Mouse (Mus musculus) liver, embryonic 15.5 days (tissue): ENCODE results near the gene Slc39a11. TPM values are rescaled to one million over a fixed set of nuclear protein-coding genes. Genes with fewer than 3 reads are reported as not detected.

Source experiments
- ATAC-seq: fragments of 200-750 bp; cut with Nextera tagmentation; 2 replicates; pipeline ENCODE4 v1.8.0; 2017; ENCODE audit warnings: moderate number of reproducible peaks, mild to moderate bottlenecking, moderate library complexity; ENCODE audit not compliant: insufficient read depth
- H3K27ac ChIP-seq: fragments of 300-500 bp; sonication (generic); replicated peaks from 2 replicates; pipeline ENCODE4 v1.5.1; 2015; ENCODE audit warnings: mild to moderate bottlenecking, inconsistent platforms
- H3K27me3 ChIP-seq: fragments of 300-500 bp; sonication (generic); 2 replicates; pipeline ENCODE4 v1.6.1; 2015; ENCODE audit warnings: mild to moderate bottlenecking, inconsistent platforms
- H3K36me3 ChIP-seq: fragments of 300-500 bp; sonication (generic); replicated peaks from 2 replicates; pipeline ENCODE4 v1.6.1; 2015; ENCODE audit warnings: moderate library complexity, mild to moderate bottlenecking, inconsistent platforms
- H3K4me1 ChIP-seq: fragments of 300-500 bp; sonication (generic); replicated peaks from 2 replicates; pipeline ENCODE4 v1.6.1; 2015; ENCODE audit warnings: inconsistent platforms
- H3K4me2 ChIP-seq: fragments of 300-500 bp; sonication (generic); 2 replicates; pipeline ENCODE4 v1.6.1; 2015; ENCODE audit warnings: moderate library complexity, mild to moderate bottlenecking, inconsistent platforms
- H3K4me3 ChIP-seq: fragments of 300-500 bp; sonication (generic); replicated peaks from 2 replicates; pipeline ENCODE4 v1.5.1; 2015; ENCODE audit warnings: mild to moderate bottlenecking, inconsistent platforms
- H3K9ac ChIP-seq: fragments of 300-500 bp; sonication (generic); 2 replicates; pipeline ENCODE4 v1.6.1; 2015; ENCODE audit warnings: moderate library complexity, mild to moderate bottlenecking, inconsistent platforms
- H3K9me3 ChIP-seq: fragments of 300-500 bp; sonication (generic); replicated peaks from 2 replicates; pipeline ENCODE4 v1.6.1; 2016; ENCODE audit warnings: inconsistent platforms
- WGBS: fragments of 180-500 bp; shearing (Covaris S2); methylation state at CpG from one replicate; pipeline ENCODE4 v1.1.7; 2015; ENCODE audit warnings: mixed read lengths; ENCODE audit not compliant: insufficient replicate concordance; 5-methylcytosine and 5-hydroxymethylcytosine counted together
- polyA plus RNA-seq: library from polyadenylated mRNA; unstranded; fragments of >200 nt; fragmentation: Nextera tagmentation; extraction: Ambion mirVana; gene quantifications from 2 replicates; pipeline ENCODE4 v1.2.1, GENCODE M21; 2015

The Slc39a11 gene
- polyA plus RNA-seq, 1 experiment from 2014 or later, result 12.4 TPM

DNA sequence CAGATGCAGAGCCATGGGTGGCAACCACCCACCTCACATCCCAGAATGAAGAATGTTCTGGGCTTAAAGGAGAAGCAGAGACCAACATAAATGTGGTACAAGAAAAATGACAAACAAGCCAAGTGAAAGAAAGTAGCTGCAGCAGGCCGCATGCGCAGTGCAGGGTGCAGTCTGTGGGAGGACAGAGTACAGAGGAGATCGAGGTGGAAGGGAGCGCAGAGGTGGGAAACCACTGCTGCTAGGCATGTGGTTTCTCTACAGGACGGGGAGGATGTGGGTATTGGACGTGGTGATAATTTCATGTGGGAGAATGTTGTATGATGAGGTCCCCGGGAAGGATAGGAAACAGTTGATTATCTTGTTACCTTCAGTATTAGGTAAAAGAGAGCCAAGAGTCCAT, 287.3 kb downstream of the Slc39a11 start:
- Histone ChIP-seq H3K4me1 (no peaks in the 10 kb centered on the region), H3K9ac (no peak overlapping the region), H3K36me3 (peaks cover 3% of the 10 kb centered on the region; the same call in 1 of the 2 replicates), H3K27ac (no peak overlapping the region), H3K27me3 (no peaks in the 10 kb centered on the region), H3K4me2 (no peak overlapping the region), H3K9me3 (no peaks in the 10 kb centered on the region), H3K4me3 (no peak overlapping the region)
- no peak for ATAC-seq
- WGBS, result 63% methylated on average over 7 of the region's 7 CpGs

GRCm38 (mm10) chr11:113360049-113360835, 289.6 kb downstream of the Slc39a11 start:
- no peaks in the 10 kb centered on the region for H3K27me3 ChIP-seq
- ATAC-seq, result no peak
- H3K4me3 ChIP-seq, result no peak overlapping the region
- no peak overlapping the region for H3K9ac ChIP-seq
- H3K4me1 ChIP-seq, result no peaks in the 10 kb centered on the region
- no peak overlapping the region for H3K4me2 ChIP-seq
- H3K9me3 ChIP-seq, result no peaks in the 10 kb centered on the region
- WGBS, result 80% methylated on average over 10 of the region's 10 CpGs
- H3K36me3 ChIP-seq, result peaks cover 3% of the 10 kb centered on the region; the same call in 1 of the 2 replicates
- no peak overlapping the region for H3K27ac ChIP-seq

DNA sequence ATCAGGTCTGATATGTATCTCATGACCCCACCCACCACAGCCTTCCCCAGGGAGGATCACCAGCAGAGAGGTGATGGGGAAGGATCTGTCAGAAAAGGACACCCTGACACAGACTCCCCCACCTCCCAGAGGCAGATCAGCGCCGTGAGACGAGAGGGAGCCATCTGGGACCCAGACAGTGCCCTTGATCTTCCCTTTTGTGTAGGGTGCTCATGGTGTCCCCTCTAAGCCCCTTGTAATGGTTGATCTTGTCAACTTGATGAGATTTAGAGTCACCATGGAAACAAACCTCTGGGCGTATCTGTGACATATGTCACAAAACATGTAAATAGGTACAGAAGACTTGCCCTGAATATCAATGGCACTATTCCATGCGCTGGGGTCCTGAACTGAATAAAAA, 293.9 kb downstream of the Slc39a11 start:
- no peak overlapping the region for H3K4me3 ChIP-seq
- no peak overlapping the region for H3K27ac ChIP-seq
- 61% methylated on average over 5 of the region's 5 CpGs for WGBS
- H3K36me3 ChIP-seq, result peaks cover 3% of the 10 kb centered on the region; the same call in 1 of the 2 replicates
- no peaks in the 10 kb centered on the region for H3K9me3 ChIP-seq
- H3K9ac ChIP-seq, result no peak overlapping the region
- H3K27me3 ChIP-seq, result no peaks in the 10 kb centered on the region
- no peak overlapping the region for H3K4me2 ChIP-seq
- ATAC-seq, result no peak
- no peaks in the 10 kb centered on the region for H3K4me1 ChIP-seq

DNA sequence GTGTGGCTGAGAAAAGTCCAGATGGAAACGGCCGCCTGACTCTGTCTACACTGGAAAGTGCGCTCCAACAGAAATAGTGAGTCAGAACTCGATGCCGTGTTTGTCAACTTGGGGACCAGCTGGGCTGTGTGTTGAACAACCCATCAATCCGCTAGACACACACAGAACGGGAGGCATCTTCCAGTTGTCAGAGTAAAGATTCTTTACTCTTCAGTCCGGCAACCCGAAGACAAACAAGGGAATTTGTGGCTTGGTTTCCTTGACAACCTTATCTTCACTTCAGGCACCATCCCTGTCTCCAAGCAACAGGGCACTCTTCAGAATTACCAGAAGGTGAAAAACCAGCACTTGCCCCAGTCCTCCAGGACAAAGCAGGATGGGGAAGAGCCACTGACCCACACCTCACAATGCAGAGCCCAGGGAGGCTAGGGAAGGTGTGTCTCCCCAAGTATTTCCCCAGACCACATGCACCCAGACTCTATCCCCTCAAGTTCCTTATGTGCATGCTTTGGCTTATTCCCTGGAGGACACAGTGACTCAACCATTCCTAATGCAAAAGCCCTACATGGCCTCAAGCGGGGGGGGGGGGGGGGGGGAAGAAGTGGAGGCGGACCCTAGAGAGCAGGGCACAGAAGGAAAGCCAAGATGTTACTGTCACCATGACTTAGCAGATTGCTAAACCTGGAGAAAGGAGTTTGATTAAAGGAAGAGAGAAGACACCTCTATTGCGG, 297.6 kb downstream of the Slc39a11 start:
- Histone ChIP-seq H3K27ac (no peak overlapping the region), H3K27me3 (no peaks in the 10 kb centered on the region), H3K9me3 (peaks cover 6% of the 10 kb centered on the region; the same call in 1 of the 2 replicates), H3K4me3 (no peak overlapping the region), H3K4me1 (no peaks in the 10 kb centered on the region), H3K4me2 (no peak overlapping the region), H3K36me3 (peaks cover 11% of the 10 kb centered on the region; the same call in 1 of the 2 replicates), H3K9ac (no peak overlapping the region)
- WGBS, result 52% methylated on average over 12 of the region's 12 CpGs
- no peak for ATAC-seq

GRCm38 (mm10) chr11:113350583-113350982, 299.3 kb downstream of the Slc39a11 start:
- no peaks in the 10 kb centered on the region for H3K4me1 ChIP-seq
- no peak for ATAC-seq
- peaks cover 11% of the 10 kb centered on the region; the same call in 1 of the 2 replicates for H3K36me3 ChIP-seq
- peaks cover 6% of the 10 kb centered on the region; the same call in 1 of the 2 replicates for H3K9me3 ChIP-seq
- H3K4me2 ChIP-seq, result no peak overlapping the region
- WGBS, result 72% methylated on average over 4 of the region's 4 CpGs
- no peak overlapping the region for H3K9ac ChIP-seq
- H3K27me3 ChIP-seq, result no peaks in the 10 kb centered on the region
- no peak overlapping the region for H3K4me3 ChIP-seq
- H3K27ac ChIP-seq, result no peak overlapping the region

GRCm38 (mm10) chr11:113346895-113347514, 302.9 kb downstream of the Slc39a11 start:
- H3K4me1 ChIP-seq, result no peaks in the 10 kb centered on the region
- no peak overlapping the region for H3K9ac ChIP-seq
- no peak for ATAC-seq
- no peaks in the 10 kb centered on the region for H3K27me3 ChIP-seq
- H3K4me2 ChIP-seq, result no peak overlapping the region
- WGBS, result 67% methylated on average over 9 of the region's 9 CpGs
- H3K9me3 ChIP-seq, result peaks cover 6% of the 10 kb centered on the region; the same call in 1 of the 2 replicates
- no peak overlapping the region for H3K27ac ChIP-seq
- H3K4me3 ChIP-seq, result no peak overlapping the region
- H3K36me3 ChIP-seq, result peaks cover 11% of the 10 kb centered on the region; the same call in 1 of the 2 replicates

DNA sequence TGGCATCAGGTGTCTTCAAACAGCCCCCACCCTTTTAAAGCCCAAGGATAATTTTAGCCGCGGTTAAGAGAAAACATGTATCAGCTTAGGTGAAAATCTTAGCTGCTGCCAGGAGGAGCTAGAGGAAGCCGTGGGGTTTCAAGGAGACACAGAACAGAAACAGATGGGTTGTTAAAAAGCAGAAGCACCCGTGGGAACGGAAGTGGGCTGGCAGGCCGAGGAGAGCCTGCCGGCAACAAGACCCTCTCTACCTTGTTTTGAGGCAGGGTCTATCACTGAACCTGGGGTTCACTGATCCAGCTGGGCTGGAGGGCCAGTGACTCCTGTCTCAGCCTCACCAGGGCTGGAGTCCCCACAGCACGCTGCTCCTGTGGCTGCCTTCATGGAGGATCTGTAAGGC, 310.1 kb downstream of the Slc39a11 start:
- H3K9ac ChIP-seq, result no peak overlapping the region
- WGBS, result 38% methylated on average over 8 of the region's 8 CpGs
- H3K27me3 ChIP-seq, result no peaks in the 10 kb centered on the region
- no peaks in the 10 kb centered on the region for H3K4me1 ChIP-seq
- ATAC-seq, result no peak
- no peak overlapping the region for H3K27ac ChIP-seq
- no peaks in the 10 kb centered on the region for H3K36me3 ChIP-seq
- no peak overlapping the region; the same call in 1 of the 2 replicates for H3K4me2 ChIP-seq
- no peaks in the 10 kb centered on the region for H3K9me3 ChIP-seq
- H3K4me3 ChIP-seq, result no peak overlapping the region

DNA sequence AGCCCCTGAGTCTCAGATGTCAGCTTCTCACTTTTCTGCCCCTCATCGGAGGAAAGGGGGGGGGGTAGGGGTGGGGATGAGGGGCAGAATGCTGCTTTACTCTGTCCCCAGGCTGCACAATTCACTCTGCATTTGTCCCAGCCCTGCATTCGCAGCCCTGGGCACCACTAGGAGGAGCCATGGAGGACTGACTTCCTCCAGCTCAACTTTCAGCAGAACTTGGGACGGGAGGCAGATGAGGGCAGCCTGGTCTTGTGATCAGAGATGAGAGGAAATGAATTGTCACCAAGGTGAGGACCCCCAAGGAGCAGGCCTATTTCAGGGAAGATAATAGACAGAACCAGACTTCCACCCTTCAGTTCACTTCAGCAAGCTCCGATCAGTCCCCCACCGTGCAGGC, 311.3 kb downstream of the Slc39a11 start:
- Histone ChIP-seq H3K27ac (no peak overlapping the region), H3K9me3 (no peaks in the 10 kb centered on the region), H3K27me3 (no peaks in the 10 kb centered on the region), H3K4me3 (no peak overlapping the region), H3K9ac (no peak overlapping the region), H3K4me2 (no peak overlapping the region), H3K4me1 (no peaks in the 10 kb centered on the region), H3K36me3 (no peaks in the 10 kb centered on the region)
- 49% methylated on average over 5 of the region's 5 CpGs for WGBS
- ATAC-seq, result no peak

- Histone ChIP-seq H3K9ac (no peak overlapping the region), H3K27me3 (no peaks in the 10 kb centered on the region), H3K4me2 (no peak overlapping the region), H3K9me3 (no peaks in the 10 kb centered on the region), H3K4me3 (no peak overlapping the region), H3K4me1 (no peaks in the 10 kb centered on the region), H3K27ac (no peak overlapping the region), H3K36me3 (no peaks in the 10 kb centered on the region)
- 69% methylated on average over 5 of the region's 5 CpGs for WGBS
- no peak for ATAC-seq
Observed at GRCm38 (mm10) chr11:113335706-113336105, 314.2 kb downstream of the Slc39a11 start.

GRCm38 (mm10) chr11:113334444-113334881, 315.4 kb downstream of the Slc39a11 start:
- 10% methylated on average over 5 of the region's 5 CpGs for WGBS
- Histone ChIP-seq H3K36me3 (no peaks in the 10 kb centered on the region), H3K9ac (no peak overlapping the region), H3K4me3 (no peak overlapping the region), H3K4me1 (no peaks in the 10 kb centered on the region), H3K27me3 (no peaks in the 10 kb centered on the region), H3K27ac (no peak overlapping the region), H3K4me2 (no peak overlapping the region), H3K9me3 (no peaks in the 10 kb centered on the region)
- no peak for ATAC-seq

DNA sequence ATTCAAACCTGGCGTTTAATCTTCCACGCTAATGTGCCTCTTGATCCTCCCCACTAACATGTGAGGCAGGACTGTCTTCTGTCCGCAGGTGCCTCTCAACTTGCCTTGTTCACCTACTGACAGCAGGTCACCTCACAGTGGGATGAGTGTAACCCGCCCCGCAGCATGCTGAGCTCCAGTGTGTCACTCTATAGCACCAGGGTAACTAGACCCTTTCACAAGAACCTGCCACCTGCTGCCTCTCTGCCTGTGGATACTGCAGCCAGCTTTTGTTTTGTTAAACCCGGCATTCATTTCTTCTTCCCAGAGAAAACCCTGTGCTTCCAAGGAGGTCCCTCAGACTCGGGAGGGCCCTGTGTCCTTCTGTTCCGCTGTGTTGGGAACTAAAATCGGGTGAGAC, 316.3 kb downstream of the Slc39a11 start:
- H3K9ac ChIP-seq, result no peak overlapping the region
- no peak overlapping the region for H3K27ac ChIP-seq
- no peaks in the 10 kb centered on the region for H3K4me1 ChIP-seq
- H3K4me2 ChIP-seq, result no peak overlapping the region
- no peaks in the 10 kb centered on the region for H3K9me3 ChIP-seq
- H3K27me3 ChIP-seq, result no peaks in the 10 kb centered on the region
- no peak for ATAC-seq
- WGBS, result 65% methylated on average over 9 of the region's 9 CpGs
- no peaks in the 10 kb centered on the region for H3K36me3 ChIP-seq
- no peak overlapping the region for H3K4me3 ChIP-seq
